Mouse (Mus musculus) kidney, embryonic 15.5 days (tissue): ENCODE data around the gene Erlec1. TPM values are rescaled to one million over a fixed set of nuclear protein-coding genes. Genes with fewer than 3 reads are reported as not detected.

ENCODE experiments used
- ATAC-seq: fragments of 200-750 bp; cut with Nextera tagmentation; replicated peaks from 2 replicates; pipeline ENCODE4 v1.8.0; 2017; ENCODE audit warnings: moderate TSS enrichment; ENCODE audit not compliant: low FRiP score
- H3K27ac ChIP-seq: fragments of 300-500 bp; sonication (generic); 2 replicates; pipeline ENCODE4 v1.5.1; 2015; ENCODE audit warnings: mild to moderate bottlenecking, inconsistent platforms
- H3K27me3 ChIP-seq: fragments of 300-500 bp; sonication (generic); 2 replicates; pipeline ENCODE4 v1.6.1; 2015; ENCODE audit warnings: inconsistent platforms
- H3K36me3 ChIP-seq: fragments of 300-500 bp; sonication (generic); 2 replicates; pipeline ENCODE4 v1.6.1; 2015; ENCODE audit warnings: inconsistent platforms
- H3K4me1 ChIP-seq: fragments of 300-500 bp; sonication (generic); 2 replicates; pipeline ENCODE4 v1.6.1; 2015; ENCODE audit warnings: inconsistent platforms
- H3K4me2 ChIP-seq: fragments of 300-500 bp; sonication (generic); 2 replicates; pipeline ENCODE4 v1.6.1; 2015; ENCODE audit warnings: moderate library complexity, mild to moderate bottlenecking, inconsistent platforms
- H3K4me3 ChIP-seq: fragments of 300-500 bp; sonication (generic); replicated peaks from 2 replicates; pipeline ENCODE4 v1.5.1; 2015; ENCODE audit warnings: mild to moderate bottlenecking, inconsistent platforms
- H3K9ac ChIP-seq: fragments of 300-500 bp; sonication (generic); 2 replicates; pipeline ENCODE4 v1.6.1; 2015; ENCODE audit warnings: mild to moderate bottlenecking, inconsistent platforms
- H3K9me3 ChIP-seq: fragments of 300-500 bp; sonication (generic); replicated peaks from 2 replicates; pipeline ENCODE4 v1.6.1; 2016; ENCODE audit warnings: inconsistent platforms
- WGBS: fragments of 180-500 bp; shearing (Covaris S2); methylation state at CpG from one replicate; pipeline ENCODE4 v1.1.7; 2015; ENCODE audit warnings: mixed read lengths; 5-methylcytosine and 5-hydroxymethylcytosine counted together
- polyA plus RNA-seq: library from polyadenylated mRNA; unstranded; fragments of >200 nt; fragmentation: Nextera tagmentation; extraction: Ambion mirVana; gene quantifications from 2 replicates; pipeline ENCODE4 v1.2.1, GENCODE M21; 2015

Erlec1 gene
- 11.7 and 11.9 TPM in 2 replicates for polyA plus RNA-seq

DNA sequence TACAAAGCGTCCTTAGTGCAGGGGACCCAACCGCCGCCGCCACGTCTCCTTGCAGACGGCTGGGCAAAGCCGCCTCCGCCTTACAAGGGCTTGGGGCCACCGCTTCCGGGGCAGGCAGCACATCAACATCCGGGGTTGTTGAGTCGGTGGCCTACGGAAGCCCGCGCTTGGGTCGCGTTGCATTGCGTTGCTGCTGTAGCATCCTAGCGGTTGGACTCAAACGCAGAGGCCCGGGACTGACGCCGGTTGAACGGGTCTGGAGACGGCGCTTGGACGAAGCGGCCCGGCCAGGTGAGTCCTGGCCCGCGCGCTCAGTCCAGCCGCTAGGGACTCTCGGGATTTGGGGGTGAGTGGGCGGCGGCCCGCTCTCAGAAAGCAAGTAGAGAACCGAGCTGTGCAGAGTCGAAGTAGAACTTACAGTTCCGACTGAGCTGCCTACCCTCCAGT lies at the start of gene Erlec1:
TSS of gene Erlec1 (minus strand) at position 57 of the 447 bp plus-strand sequence.
- Histone ChIP-seq H3K9ac (peak within 1 kb of the TSS; percentile 85), H3K27me3 (no peaks in the 10 kb centered on the region), H3K9me3 (peaks cover 13% of the 10 kb centered on the region; the same call in 1 of the 2 replicates), H3K4me2 (peak within 1 kb of the TSS; percentile 71), H3K4me1 (peaks cover 8% of the 10 kb centered on the region), H3K4me3 (peak within 1 kb of the TSS; percentile 89), H3K27ac (peak within 1 kb of the TSS; percentile 91), H3K36me3 (peaks cover 38% of the 10 kb centered on the region)
- ATAC-seq, result peak; percentile 99
- WGBS, result under 1% methylated on average over 40 of the region's 40 CpGs

DNA sequence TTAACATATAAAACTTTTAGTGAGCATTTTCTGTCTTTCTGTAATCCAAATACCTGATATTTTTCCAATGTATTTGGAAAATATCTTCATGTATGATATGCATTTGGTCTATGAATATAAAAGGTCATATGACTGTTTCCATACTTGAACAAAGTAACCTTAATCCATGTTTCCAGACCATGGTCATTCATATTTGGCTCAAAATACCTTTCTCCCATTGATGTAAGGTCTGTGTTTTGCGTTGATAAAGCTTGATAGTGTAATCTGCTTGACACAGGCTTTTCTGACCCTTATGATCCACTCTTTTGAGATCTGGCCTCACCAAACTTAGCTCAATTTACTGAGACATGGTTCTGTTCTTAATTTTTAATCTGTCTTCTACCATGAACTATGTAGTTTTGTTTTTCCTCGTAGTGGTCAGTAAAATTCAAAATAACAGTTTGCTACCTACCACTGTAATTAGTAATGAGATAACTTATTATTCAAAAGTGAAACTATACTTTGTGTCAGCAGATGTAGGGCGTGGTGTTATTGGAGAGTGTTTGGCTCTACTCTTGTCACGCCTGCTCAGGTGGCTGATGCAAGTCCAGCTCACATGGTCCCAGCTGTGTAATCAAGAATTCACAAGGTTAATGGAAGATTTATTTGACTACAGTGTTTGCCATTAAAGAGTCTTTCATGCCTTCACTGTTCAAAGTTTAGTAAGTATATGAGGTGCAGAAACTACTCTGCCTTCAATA lies 47.2 kb upstream of the Erlec1 start:
- Histone ChIP-seq H3K36me3 (0 out of 2 replicates have a peak, but pooled peaks cover 5% of the 10 kb centered on the region), H3K4me1 (no peaks in the 10 kb centered on the region), H3K4me3 (no peak overlapping the region), H3K4me2 (no peak overlapping the region), H3K27ac (no peak overlapping the region), H3K9ac (no peak overlapping the region), H3K27me3 (no peaks in the 10 kb centered on the region), H3K9me3 (no peaks in the 10 kb centered on the region)
- WGBS, result 81% methylated on average over 4 of the region's 4 CpGs
- peak; percentile 75; the same call in 1 of the 2 replicates for ATAC-seq

DNA sequence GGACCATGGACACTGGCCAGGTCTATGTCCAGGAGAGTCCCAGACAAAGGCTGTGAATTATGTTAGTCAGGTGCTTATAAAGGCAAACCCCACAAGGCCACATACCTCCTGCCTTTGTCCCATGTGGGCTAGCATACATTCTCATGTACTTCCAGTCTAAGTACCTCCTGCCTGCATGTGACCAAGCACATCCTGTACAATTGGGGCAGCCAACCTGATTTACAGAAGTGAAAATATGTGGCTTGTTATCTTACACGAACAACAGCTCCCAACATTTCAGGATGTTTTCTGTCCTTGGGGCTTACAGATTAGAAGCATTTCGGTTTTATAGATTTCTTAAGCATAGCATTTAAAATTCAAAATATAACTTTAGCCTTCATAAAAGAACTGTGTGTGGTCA lies 45.9 kb upstream of the Erlec1 start:
- Histone ChIP-seq H3K4me2 (no peak overlapping the region), H3K4me1 (no peaks in the 10 kb centered on the region), H3K9ac (no peak overlapping the region), H3K36me3 (no peaks in the 10 kb centered on the region), H3K27ac (no peak overlapping the region), H3K4me3 (no peak overlapping the region), H3K27me3 (no peaks in the 10 kb centered on the region), H3K9me3 (no peaks in the 10 kb centered on the region)
- 0 out of 2 replicates have a peak, but pooled peaks have one; percentile 46 for ATAC-seq
- 84% methylated on average over 2 of the region's 2 CpGs for WGBS

DNA sequence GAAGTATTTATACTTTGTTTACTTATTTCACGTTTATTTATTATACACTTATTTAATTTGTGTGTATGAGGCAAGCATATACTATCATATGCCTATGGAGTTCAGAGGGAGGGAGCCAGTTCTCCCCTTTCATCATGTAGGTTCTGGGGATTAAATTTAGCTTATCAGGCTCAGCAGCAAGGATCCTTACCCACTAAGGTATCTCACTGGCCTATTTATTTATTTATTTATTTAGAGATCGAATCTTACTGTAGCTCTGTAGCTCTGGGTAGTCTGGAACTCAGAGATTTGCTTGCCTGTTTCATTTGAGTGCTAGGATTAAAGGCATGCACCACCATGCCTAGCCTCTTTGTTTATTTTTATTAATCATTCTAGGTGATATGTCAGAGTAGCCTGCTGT lies 44.6 kb upstream of the Erlec1 start:
- Histone ChIP-seq H3K4me3 (no peak overlapping the region), H3K9ac (no peak overlapping the region), H3K4me1 (no peaks in the 10 kb centered on the region), H3K9me3 (no peaks in the 10 kb centered on the region), H3K27ac (no peak overlapping the region), H3K36me3 (no peaks in the 10 kb centered on the region), H3K4me2 (no peak overlapping the region), H3K27me3 (no peaks in the 10 kb centered on the region)
- ATAC-seq, result no peak
- 93% methylated on average over 2 of the region's 2 CpGs for WGBS

DNA sequence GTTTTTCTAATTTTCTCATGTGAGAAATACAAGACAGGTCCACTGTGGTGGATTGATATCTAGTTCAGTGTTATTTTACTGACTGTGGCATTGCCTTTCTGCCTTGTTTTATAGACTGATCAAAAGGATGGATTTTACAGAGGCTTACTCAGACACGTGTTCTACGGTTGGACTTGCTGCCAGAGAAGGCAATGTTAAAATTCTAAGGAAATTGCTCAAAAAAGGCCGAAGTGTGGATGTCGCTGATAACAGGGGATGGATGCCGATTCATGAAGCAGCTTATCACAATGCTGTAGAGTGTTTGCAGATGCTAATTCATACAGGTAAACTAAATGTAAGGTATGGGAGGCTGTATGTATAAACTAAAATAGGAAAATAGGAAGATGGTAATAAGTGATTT lies 44.1 kb upstream of the Erlec1 start:
- Histone ChIP-seq H3K4me1 (no peaks in the 10 kb centered on the region), H3K4me2 (no peak overlapping the region), H3K27me3 (no peaks in the 10 kb centered on the region), H3K36me3 (no peaks in the 10 kb centered on the region), H3K27ac (no peak overlapping the region), H3K4me3 (no peak overlapping the region), H3K9ac (no peak overlapping the region), H3K9me3 (no peaks in the 10 kb centered on the region)
- WGBS, result 92% methylated on average over 5 of the region's 5 CpGs
- ATAC-seq, result no peak

DNA sequence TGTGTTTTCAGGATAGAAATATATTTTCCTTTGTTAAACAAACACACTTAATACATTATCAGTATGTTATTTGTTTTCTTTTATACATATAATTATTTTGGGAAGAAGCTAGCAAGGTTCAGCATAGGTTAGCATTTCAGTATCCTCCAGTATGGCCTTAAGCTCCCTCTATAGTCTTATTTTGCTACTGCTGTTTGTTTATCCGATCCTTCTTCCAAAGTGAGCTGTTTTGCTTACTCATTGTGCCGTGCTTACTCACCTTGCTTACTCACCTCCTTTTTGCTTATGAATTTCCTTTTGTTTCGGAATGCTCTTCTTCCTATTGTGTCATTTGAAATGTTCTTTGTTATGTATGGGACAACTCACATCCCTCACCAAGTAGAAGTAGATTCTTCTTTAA lies 42.5 kb upstream of the Erlec1 start:
- Histone ChIP-seq H3K36me3 (no peaks in the 10 kb centered on the region), H3K4me1 (no peaks in the 10 kb centered on the region), H3K27ac (no peak overlapping the region), H3K9ac (no peak overlapping the region), H3K4me2 (no peak overlapping the region), H3K27me3 (no peaks in the 10 kb centered on the region), H3K4me3 (no peak overlapping the region), H3K9me3 (no peaks in the 10 kb centered on the region)
- 87% methylated on average over 3 of the region's 3 CpGs for WGBS
- ATAC-seq, result no peak

DNA sequence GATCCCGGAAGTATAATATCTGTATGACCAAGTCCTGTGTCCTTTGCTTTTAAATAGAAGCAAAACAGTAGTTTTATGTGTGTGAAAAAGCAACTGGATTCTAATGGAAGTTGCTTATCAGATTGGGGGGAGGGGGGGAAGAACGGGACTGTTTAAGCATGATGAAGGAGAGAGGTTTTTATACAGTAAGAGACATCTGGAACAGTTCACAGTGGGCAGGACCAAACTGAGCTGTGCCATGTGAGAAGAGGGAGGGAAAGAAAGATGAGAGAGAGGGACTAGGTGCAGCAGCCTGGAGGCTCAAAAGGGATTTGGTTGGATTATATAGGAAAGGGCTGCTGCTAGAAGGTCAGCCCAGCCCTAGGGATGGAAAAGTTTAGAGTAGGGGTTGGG lies 32.5 kb upstream of the Erlec1 start:
- 0% methylated on average over 2 of the region's 2 CpGs for WGBS
- H3K27ac ChIP-seq, result peak overlapping the region; percentile 81
- H3K9ac ChIP-seq, result peak overlapping the region; percentile 59
- peak; percentile 87 for ATAC-seq
- peak overlapping the region; percentile 62 for H3K4me3 ChIP-seq
- peak overlapping the region; percentile 75 for H3K4me2 ChIP-seq
- H3K27me3 ChIP-seq, result no peaks in the 10 kb centered on the region
- H3K9me3 ChIP-seq, result no peaks in the 10 kb centered on the region
- H3K36me3 ChIP-seq, result peaks cover 6% of the 10 kb centered on the region; the same call in 1 of the 2 replicates
- H3K4me1 ChIP-seq, result peaks cover 6% of the 10 kb centered on the region

DNA sequence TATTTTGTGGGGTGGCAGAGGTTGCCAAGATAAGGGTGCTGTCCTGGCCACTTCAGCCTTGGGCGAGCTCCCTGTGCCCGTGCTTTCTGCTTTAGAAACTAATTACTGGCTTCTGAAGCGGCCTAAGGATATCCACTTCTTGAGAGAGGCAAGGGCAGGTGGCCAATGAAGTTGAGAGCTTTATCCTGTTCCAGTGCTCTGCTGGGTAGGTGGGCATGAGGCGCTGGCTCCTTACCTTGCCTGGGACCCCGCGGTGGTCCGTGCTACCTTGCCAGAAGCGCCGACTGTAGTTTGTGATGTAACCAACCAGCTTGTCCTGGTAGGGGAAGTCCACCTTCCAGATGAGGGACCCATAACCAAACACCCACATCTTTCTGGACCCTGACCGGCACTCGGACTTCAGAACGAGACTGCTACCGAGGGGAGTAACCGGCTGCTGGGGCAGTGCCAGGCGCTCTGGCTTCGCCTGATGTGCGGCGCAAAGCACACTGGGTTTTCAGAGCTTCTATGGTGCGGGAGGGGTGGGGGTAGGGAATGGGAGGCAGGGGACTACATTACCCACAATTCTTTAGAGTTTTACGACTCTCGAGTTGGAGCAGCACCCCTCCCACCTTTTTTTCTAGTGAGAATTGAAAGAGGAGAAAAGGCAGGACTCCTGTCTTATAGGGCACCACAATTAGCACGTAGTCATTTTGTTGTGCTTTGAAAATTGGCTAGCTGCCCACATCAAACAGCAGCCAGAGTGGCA lies 31.9 kb upstream of the Erlec1 start, which contains the start of gene Chac2:
TSS of gene Chac2 (minus strand) at position 474 of the 748 bp plus-strand sequence.
- ATAC-seq, result peak; percentile 99
- Histone ChIP-seq H3K36me3 (peaks cover 7% of the 10 kb centered on the region; the same call in 1 of the 2 replicates), H3K9ac (peak within 1 kb of the TSS; percentile 59), H3K27ac (peak within 1 kb of the TSS; percentile 81), H3K4me3 (peak within 1 kb of the TSS; percentile 62), H3K27me3 (no peaks in the 10 kb centered on the region), H3K4me2 (peak within 1 kb of the TSS; percentile 75), H3K9me3 (no peaks in the 10 kb centered on the region), H3K4me1 (peaks cover 6% of the 10 kb centered on the region)
- 1% methylated on average over 22 of the region's 22 CpGs for WGBS

DNA sequence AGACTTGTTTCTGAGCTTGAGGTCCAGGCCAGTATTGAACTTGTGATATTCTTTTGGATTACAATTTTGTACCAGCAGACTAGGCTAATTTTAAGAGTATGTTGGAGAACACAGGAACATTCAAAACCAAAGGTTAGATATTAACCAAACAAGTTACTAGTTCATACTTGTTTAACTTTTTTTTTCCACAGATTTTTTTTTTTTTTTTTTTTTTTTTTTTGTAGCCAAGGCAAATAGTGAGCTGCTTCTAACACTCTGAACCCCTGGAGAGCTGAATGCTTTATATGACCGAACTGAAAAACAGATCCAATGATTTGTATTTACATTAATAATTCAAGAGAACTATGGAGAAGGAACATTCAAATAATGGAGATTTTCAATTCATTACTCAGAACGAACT lies 31.1 kb upstream of the Erlec1 start:
- no peaks in the 10 kb centered on the region for H3K9me3 ChIP-seq
- ATAC-seq, result no peak
- H3K27ac ChIP-seq, result no peak overlapping the region
- no peaks in the 10 kb centered on the region for H3K27me3 ChIP-seq
- H3K4me3 ChIP-seq, result 0 out of 2 replicates have a peak overlapping the region, but pooled peaks have one; percentile 62
- peaks cover 7% of the 10 kb centered on the region; the same call in 1 of the 2 replicates for H3K36me3 ChIP-seq
- peak overlapping the region; percentile 75 for H3K4me2 ChIP-seq
- H3K9ac ChIP-seq, result no peak overlapping the region
- 52% methylated on average over 2 of the region's 2 CpGs for whole genome bisulfite sequencing
- H3K4me1 ChIP-seq, result peaks cover 6% of the 10 kb centered on the region

DNA sequence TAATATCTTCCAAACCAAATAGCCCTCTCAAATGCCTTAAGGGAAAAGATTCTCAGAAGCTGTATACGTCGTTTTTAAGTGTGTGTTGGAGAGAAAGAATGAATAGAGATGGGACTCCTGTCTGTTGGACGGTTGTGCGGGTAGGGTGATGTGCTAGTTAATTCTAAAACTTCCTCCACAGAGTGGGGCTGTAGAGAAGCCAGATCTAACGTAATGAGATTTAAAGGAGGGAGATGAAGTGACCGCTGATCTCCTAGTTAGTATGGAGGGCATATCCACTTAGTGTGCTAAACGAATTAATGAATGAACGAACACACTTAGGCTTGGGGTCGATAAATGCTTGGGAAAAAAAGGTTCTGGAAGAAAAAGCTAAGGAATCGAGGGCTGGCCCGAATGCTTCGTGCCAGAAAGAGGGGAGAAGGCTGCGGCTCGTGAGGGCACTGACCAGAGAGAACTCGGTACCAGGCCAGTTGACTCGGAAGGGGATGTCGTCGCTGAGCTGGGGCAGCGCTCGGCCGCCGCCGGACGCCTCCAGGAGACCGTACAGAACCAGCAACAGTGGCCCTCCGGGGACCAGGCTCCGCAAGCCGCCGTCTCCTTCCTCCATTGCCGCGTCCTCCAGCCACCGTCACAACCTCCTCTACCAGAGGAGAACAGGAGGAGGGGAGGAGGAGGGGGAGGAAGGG lies 523 bp downstream of the Erlec1 start:
- Histone ChIP-seq H3K27me3 (no peaks in the 10 kb centered on the region), H3K9ac (peak overlapping the region; percentile 82), H3K4me2 (peak overlapping the region; percentile 62), H3K27ac (peak overlapping the region; percentile 91), H3K4me3 (peak overlapping the region; percentile 89), H3K4me1 (peaks cover 8% of the 10 kb centered on the region), H3K36me3 (peaks cover 45% of the 10 kb centered on the region), H3K9me3 (peaks cover 12% of the 10 kb centered on the region; the same call in 1 of the 2 replicates)
- peak; percentile 95 for ATAC-seq
- WGBS, result 1% methylated on average over 21 of the region's 32 CpGs

DNA sequence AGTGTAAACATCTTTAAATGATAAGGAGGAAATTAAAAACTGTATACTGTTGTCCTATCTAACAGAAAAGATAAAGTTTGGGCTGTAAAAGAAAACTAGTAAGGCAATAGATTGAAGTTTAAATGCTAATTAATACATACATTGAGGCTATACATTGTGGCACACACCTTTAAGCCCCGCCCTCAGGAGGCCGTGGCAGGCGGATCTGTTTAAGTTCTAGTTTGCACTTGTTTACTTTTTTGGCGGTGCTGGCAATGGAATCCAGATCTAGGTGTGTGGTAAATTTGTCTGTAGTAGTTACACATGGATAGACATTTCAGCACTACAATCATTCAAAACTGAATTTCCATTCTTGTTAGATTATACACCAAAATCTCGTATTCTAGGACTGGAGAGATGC lies 1.3 kb downstream of the Erlec1 start:
- Histone ChIP-seq H3K36me3 (peaks cover 49% of the 10 kb centered on the region), H3K27ac (no peak overlapping the region), H3K4me3 (peak overlapping the region; percentile 89), H3K4me2 (peak overlapping the region; percentile 62), H3K4me1 (peaks cover 8% of the 10 kb centered on the region), H3K27me3 (no peaks in the 10 kb centered on the region), H3K9ac (0 out of 2 replicates have a peak overlapping the region, but pooled peaks have one; percentile 82), H3K9me3 (peaks cover 11% of the 10 kb centered on the region; the same call in 1 of the 2 replicates)
- WGBS, result 68% methylated on average over 5 of the region's 5 CpGs
- no peak for ATAC-seq
